Mouse (Mus musculus): ENCODE measurements at regions not wholly inside any gene's neighbourhood (a gene's known extent, or its start where the extent isn't known, plus 50 kb on each side); places are given as distances from the start of the nearest gene placed in this dataset.

DNA sequence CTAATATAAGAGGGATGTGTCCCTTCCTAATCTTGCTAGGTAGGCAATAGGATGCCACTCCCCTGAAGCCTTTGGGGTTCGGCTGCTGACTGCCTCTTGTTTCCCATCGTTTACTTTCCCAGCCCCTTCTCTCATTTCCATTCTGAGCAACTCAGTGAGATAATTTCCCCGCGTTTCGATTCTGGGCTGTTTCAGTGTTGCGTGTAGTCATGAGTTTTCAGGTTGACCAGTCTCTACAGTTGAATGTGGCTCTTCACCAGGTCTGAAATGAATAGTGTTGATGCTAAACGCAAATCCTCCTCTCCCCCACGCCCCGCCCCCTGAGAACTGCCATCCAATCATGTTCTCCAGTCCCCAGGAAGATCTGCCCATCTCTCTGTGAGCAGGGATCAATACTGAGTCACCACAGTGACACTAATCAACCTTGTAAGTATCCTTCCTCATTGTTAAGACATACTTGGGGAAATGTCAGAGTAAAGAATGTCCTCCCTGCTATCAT is 890.6 kb downstream of the Gsdmc2 start:
- ATAC-seq (ENCODE audit: low read depth): no peak
- no peaks in the 10 kb centered on the region for H3K27me3 ChIP-seq (ENCODE audit: control insufficient read depth, insufficient read depth, low read depth, low read length)
- no peak overlapping the region for H3K4me3 ChIP-seq (ENCODE audit: low read length)
- WGBS: 72% methylated on average over 9 of the region's 9 CpGs
- H3K4me1 ChIP-seq (replicated peaks; ENCODE audit: control insufficient read depth, insufficient read depth, low read length): no peaks in the 10 kb centered on the region
- no peaks in the 10 kb centered on the region for H3K9me3 ChIP-seq (ENCODE audit: control insufficient read depth, low read length)
- no peak overlapping the region for H3K9ac ChIP-seq (ENCODE audit: low read length)
- no peaks in the 10 kb centered on the region for H3K36me3 ChIP-seq (ENCODE audit: control insufficient read depth, insufficient read depth, low read length)
- no peak overlapping the region for H3K27ac ChIP-seq (ENCODE audit: low read length)
- H3K4me2 ChIP-seq (ENCODE audit: low read depth, low read length): no peak overlapping the region

- no peak overlapping the region for H3K9ac ChIP-seq (ENCODE audit: low read length)
- H3K36me3 ChIP-seq (ENCODE audit: control insufficient read depth, insufficient read depth, low read length): no peaks in the 10 kb centered on the region
- no peaks in the 10 kb centered on the region for H3K9me3 ChIP-seq (ENCODE audit: control insufficient read depth, low read length)
- ATAC-seq (ENCODE audit: low read depth): peak; percentile 76
- H3K4me2 ChIP-seq (ENCODE audit: low read depth, low read length): no peak overlapping the region
- 45% methylated on average over 6 of the region's 6 CpGs for WGBS
- no peak overlapping the region for H3K27ac ChIP-seq (ENCODE audit: low read length)
- H3K4me1 ChIP-seq (replicated peaks; ENCODE audit: control insufficient read depth, insufficient read depth, low read length): no peaks in the 10 kb centered on the region
- H3K27me3 ChIP-seq (ENCODE audit: control insufficient read depth, insufficient read depth, low read depth, low read length): no peaks in the 10 kb centered on the region
- H3K4me3 ChIP-seq (ENCODE audit: low read length): no peak overlapping the region
These were observed 891.6 kb downstream of the Gsdmc2 start for GRCm38 (mm10) chr15:62953215-62953941.

- 65% methylated on average over 5 of the region's 5 CpGs for WGBS
- H3K9me3 ChIP-seq (ENCODE audit: control insufficient read depth, low read length): no peaks in the 10 kb centered on the region
- no peak for ATAC-seq (ENCODE audit: low read depth)
These were observed 892.3 kb downstream of the Gsdmc2 start for GRCm38 (mm10) chr15:62952487-62953214.

DNA sequence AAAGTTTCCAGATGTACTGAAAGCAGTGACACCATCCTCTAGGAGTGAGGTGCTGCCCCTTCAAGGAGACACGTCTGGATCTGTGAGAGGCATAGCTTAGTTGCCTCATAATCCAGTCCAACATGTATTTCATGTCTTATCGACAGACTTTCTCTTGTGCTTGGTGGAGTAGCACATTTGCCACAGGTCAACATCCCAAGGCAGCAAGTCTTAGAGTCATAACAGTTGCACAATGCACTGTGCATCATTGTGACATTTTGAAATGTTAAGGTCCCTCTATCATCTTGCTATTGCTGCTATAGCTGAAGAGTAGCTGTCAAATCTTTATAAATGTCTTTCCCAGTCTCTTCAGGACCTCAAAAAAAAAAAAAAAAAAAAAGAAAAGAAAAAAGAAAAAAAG is 905.6 kb downstream of the Gsdmc2 start:
- Histone ChIP-seq H3K9ac (ENCODE audit: low read length) (no peak overlapping the region), H3K36me3 (ENCODE audit: control insufficient read depth, insufficient read depth, low read length) (no peaks in the 10 kb centered on the region), H3K27me3 (ENCODE audit: control insufficient read depth, insufficient read depth, low read depth, low read length) (no peaks in the 10 kb centered on the region), H3K4me3 (ENCODE audit: low read length) (no peak overlapping the region), H3K4me2 (ENCODE audit: low read depth, low read length) (no peak overlapping the region), H3K9me3 (ENCODE audit: control insufficient read depth, low read length) (no peaks in the 10 kb centered on the region), H3K27ac (ENCODE audit: low read length) (no peak overlapping the region), H3K4me1 (replicated peaks; ENCODE audit: control insufficient read depth, insufficient read depth, low read length) (peaks cover 4% of the 10 kb centered on the region; the same call in 1 of the 2 replicates)
- 72% methylated on average over 2 of the region's 2 CpGs for WGBS
- no peak for ATAC-seq (ENCODE audit: low read depth)

More at GRCm38 (mm10) chr15:62952487-62953214, 892.3 kb downstream of the Gsdmc2 start:
- Histone ChIP-seq H3K9ac (ENCODE audit: low read length) (no peak overlapping the region), H3K27ac (ENCODE audit: low read length) (no peak overlapping the region), H3K4me3 (ENCODE audit: low read length) (no peak overlapping the region), H3K4me1 (replicated peaks; ENCODE audit: control insufficient read depth, insufficient read depth, low read length) (no peaks in the 10 kb centered on the region), H3K36me3 (ENCODE audit: control insufficient read depth, insufficient read depth, low read length) (no peaks in the 10 kb centered on the region), H3K27me3 (ENCODE audit: control insufficient read depth, insufficient read depth, low read depth, low read length) (no peaks in the 10 kb centered on the region), H3K4me2 (ENCODE audit: low read depth, low read length) (no peak overlapping the region)

DNA sequence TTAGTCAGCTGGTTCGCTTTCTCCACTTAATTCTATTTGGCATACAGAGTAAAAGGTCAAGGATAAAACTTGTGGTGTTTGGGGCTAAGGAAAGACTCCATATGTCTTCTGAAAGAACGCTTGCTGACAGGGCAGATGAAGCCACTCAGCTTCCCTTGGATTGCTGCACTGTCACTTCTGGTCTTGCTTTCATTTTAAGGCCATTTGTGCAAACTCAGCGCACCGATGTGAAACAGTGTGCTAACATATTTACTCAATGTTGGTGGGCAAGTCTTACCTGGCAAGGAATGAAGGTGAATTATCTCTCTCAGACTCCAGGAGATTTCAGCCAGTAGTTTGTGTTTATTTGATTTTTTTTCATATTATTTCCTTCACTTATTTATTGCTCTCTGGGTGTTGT is 907.2 kb downstream of the Gsdmc2 start:
- no peak overlapping the region for H3K4me3 ChIP-seq (ENCODE audit: low read length)
- H3K4me2 ChIP-seq (ENCODE audit: low read depth, low read length): no peak overlapping the region
- no peaks in the 10 kb centered on the region for H3K27me3 ChIP-seq (ENCODE audit: control insufficient read depth, insufficient read depth, low read depth, low read length)
- ATAC-seq (ENCODE audit: low read depth): no peak
- no peak overlapping the region for H3K9ac ChIP-seq (ENCODE audit: low read length)
- H3K27ac ChIP-seq (ENCODE audit: low read length): no peak overlapping the region
- no peaks in the 10 kb centered on the region for H3K9me3 ChIP-seq (ENCODE audit: control insufficient read depth, low read length)
- no peaks in the 10 kb centered on the region for H3K36me3 ChIP-seq (ENCODE audit: control insufficient read depth, insufficient read depth, low read length)
- 68% methylated on average over 4 of the region's 4 CpGs for WGBS
- peaks cover 4% of the 10 kb centered on the region; the same call in 1 of the 2 replicates for H3K4me1 ChIP-seq (replicated peaks; ENCODE audit: control insufficient read depth, insufficient read depth, low read length)

GRCm38 (mm10) chr15:62934522-62935189 is 910.3 kb downstream of the Gsdmc2 start:
- H3K27me3 ChIP-seq (ENCODE audit: control insufficient read depth, insufficient read depth, low read depth, low read length): no peaks in the 10 kb centered on the region
- H3K27ac ChIP-seq (ENCODE audit: low read length): 0 out of 2 replicates have a peak overlapping the region, but pooled peaks have one; percentile 25
- no peaks in the 10 kb centered on the region for H3K9me3 ChIP-seq (ENCODE audit: control insufficient read depth, low read length)
- no peak overlapping the region for H3K4me3 ChIP-seq (ENCODE audit: low read length)
- no peak overlapping the region for H3K9ac ChIP-seq (ENCODE audit: low read length)
- H3K36me3 ChIP-seq (ENCODE audit: control insufficient read depth, insufficient read depth, low read length): no peaks in the 10 kb centered on the region
- H3K4me1 ChIP-seq (replicated peaks; ENCODE audit: control insufficient read depth, insufficient read depth, low read length): peaks cover 4% of the 10 kb centered on the region; the same call in 1 of the 2 replicates
- ATAC-seq (ENCODE audit: low read depth): peak; percentile 96
- no peak overlapping the region for H3K4me2 ChIP-seq (ENCODE audit: low read depth, low read length)

DNA sequence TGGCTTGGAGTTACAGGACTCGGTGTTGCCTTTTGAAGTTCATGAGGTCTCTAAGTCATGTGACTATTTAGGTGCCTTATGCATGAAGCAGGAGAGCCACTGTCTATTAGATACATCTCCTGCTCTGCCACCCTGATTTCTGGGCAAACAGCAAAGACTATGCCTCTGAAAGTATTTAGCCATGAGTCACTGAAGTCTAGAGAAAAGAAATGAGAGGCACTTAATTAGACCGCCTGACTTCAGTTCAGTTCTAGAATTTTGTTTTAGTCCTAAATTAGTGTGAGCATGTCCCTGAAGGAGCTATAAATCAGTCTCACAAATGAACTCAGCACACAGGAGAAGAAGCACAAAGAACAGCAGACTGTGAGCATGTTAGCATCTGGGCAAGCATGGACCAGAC is 924.5 kb downstream of the Gsdmc2 start:
- Histone ChIP-seq H3K4me1 (replicated peaks; ENCODE audit: control insufficient read depth, insufficient read depth, low read length) (no peaks in the 10 kb centered on the region; the same call in 1 of the 2 replicates), H3K9me3 (ENCODE audit: control insufficient read depth, low read length) (no peaks in the 10 kb centered on the region), H3K9ac (ENCODE audit: low read length) (no peak overlapping the region), H3K27ac (ENCODE audit: low read length) (no peak overlapping the region), H3K27me3 (ENCODE audit: control insufficient read depth, insufficient read depth, low read depth, low read length) (no peaks in the 10 kb centered on the region), H3K4me2 (ENCODE audit: low read depth, low read length) (no peak overlapping the region), H3K4me3 (ENCODE audit: low read length) (no peak overlapping the region), H3K36me3 (ENCODE audit: control insufficient read depth, insufficient read depth, low read length) (no peaks in the 10 kb centered on the region)
- ATAC-seq (ENCODE audit: low read depth): no peak
- 76% methylated on average over 2 of the region's 2 CpGs for WGBS

DNA sequence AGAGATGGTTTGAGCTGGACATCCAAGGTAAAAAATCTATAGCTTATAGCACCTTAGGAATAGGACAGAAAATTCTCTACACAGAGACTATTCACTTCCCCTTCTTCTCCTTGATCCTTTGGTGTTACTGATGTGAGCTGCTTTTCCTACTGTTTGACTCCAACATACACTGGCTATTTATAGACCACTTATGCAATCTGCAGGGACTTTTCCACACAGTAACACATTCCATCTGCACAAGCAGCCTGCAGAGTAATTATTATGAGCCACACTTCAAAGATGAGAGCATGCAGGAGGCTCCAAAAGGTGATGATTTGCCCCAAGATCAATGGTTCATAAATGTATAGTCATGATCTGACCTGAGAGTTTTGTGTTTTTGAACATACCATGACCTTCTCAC is 925.7 kb downstream of the Gsdmc2 start:
- H3K36me3 ChIP-seq (ENCODE audit: control insufficient read depth, insufficient read depth, low read length): no peaks in the 10 kb centered on the region
- H3K4me1 ChIP-seq (replicated peaks; ENCODE audit: control insufficient read depth, insufficient read depth, low read length): no peaks in the 10 kb centered on the region; the same call in 1 of the 2 replicates
- H3K4me3 ChIP-seq (ENCODE audit: low read length): no peak overlapping the region
- no peak overlapping the region for H3K9ac ChIP-seq (ENCODE audit: low read length)
- peak; percentile 72 for ATAC-seq (ENCODE audit: low read depth)
- no peak overlapping the region for H3K4me2 ChIP-seq (ENCODE audit: low read depth, low read length)
- no peaks in the 10 kb centered on the region for H3K27me3 ChIP-seq (ENCODE audit: control insufficient read depth, insufficient read depth, low read depth, low read length)
- no peaks in the 10 kb centered on the region for H3K9me3 ChIP-seq (ENCODE audit: control insufficient read depth, low read length)
- no peak overlapping the region for H3K27ac ChIP-seq (ENCODE audit: low read length)

DNA sequence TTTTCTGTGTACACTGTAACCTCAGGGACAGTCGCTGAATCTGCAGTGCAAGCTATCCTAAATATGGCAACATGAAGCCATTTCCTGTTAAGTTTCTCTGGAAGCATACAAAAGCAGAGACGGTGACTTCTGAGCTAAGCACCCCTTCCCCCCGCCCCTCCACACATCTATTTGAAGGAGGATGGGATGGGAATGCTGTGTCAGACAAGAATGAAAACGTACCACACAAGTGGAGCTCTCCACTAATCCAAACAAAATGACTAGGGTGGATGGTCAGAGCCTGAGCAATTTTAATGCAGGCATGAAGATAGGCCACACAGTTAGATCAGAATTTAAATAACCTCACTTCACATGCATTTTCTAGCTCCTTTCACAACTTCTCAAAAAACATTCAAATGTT is 936.6 kb downstream of the Gsdmc2 start:
- Histone ChIP-seq H3K27ac (ENCODE audit: low read length) (no peak overlapping the region), H3K4me1 (replicated peaks; ENCODE audit: control insufficient read depth, insufficient read depth, low read length) (peaks cover 6% of the 10 kb centered on the region), H3K4me2 (ENCODE audit: low read depth, low read length) (no peak overlapping the region), H3K9ac (ENCODE audit: low read length) (no peak overlapping the region), H3K36me3 (ENCODE audit: control insufficient read depth, insufficient read depth, low read length) (no peaks in the 10 kb centered on the region), H3K4me3 (ENCODE audit: low read length) (no peak overlapping the region), H3K27me3 (ENCODE audit: control insufficient read depth, insufficient read depth, low read depth, low read length) (no peaks in the 10 kb centered on the region), H3K9me3 (ENCODE audit: control insufficient read depth, low read length) (no peaks in the 10 kb centered on the region)
- 18% methylated on average over 4 of the region's 4 CpGs for WGBS
- peak; percentile 81 for ATAC-seq (ENCODE audit: low read depth)

Data from lung, embryonic 16.5 days (tissue).